Mouse (Mus musculus): ENCODE data around the gene Slc16a4. TPM values are rescaled to one million over a fixed set of nuclear protein-coding genes. Genes with fewer than 3 reads are reported as not detected.

Gene Slc16a4
- 0.16 TPM in 1 of 2 replicates, not detected in the other for total RNA-seq (2023)

GRCm38 (mm10) chr3:107290764-107291381 is at the start of gene Slc16a4:
Slc16a4 (plus strand) TSS chr3:107291230.

GRCm38 (mm10) chr3:107278479-107279269 is 12.4 kb upstream of the Slc16a4 start, which contains the start of gene Lamtor5:
Lamtor5 (plus strand) TSS chr3:107278858.

GRCm38 (mm10) chr3:107333381-107334201 is 42.6 kb downstream of the Slc16a4 start, which contains the start of gene Rbm15:
Rbm15 (minus strand) TSS chr3:107333673.

Other genes starting within 250 kb of the Slc16a4 start
- not detected in 2 replicates for gene Kcna2, start 190.1 kb upstream of the Slc16a4 start, total RNA-seq (2023)
- not detected in 2 replicates for gene Kcna10, start 108.2 kb upstream of the Slc16a4 start, total RNA-seq (2023)
- gene Cym, start 69.5 kb upstream of the Slc16a4 start, total RNA-seq (2023): not detected in 2 replicates
- gene A630076J17Rik, start 60.6 kb upstream of the Slc16a4 start, total RNA-seq (2023): not detected in 2 replicates
- not detected in 2 replicates for gene Prok1, start 51.5 kb upstream of the Slc16a4 start, total RNA-seq (2023)
- gene Lamtor5, start 12.4 kb upstream of the Slc16a4 start, total RNA-seq (2023): 33.0 and 42.9 TPM in 2 replicates
- gene Rbm15, start 42.4 kb downstream of the Slc16a4 start, total RNA-seq (2023): 37.1 and 54.2 TPM in 2 replicates
- not detected in 2 replicates for gene Kcnc4, start 168.3 kb downstream of the Slc16a4 start, total RNA-seq (2023)
- not detected in 2 replicates for gene Slc6a17, start 226.8 kb downstream of the Slc16a4 start, total RNA-seq (2023)

All from neutrophil, adult 65 days (primary cell).